Mouse (Mus musculus) megakaryocyte, embryonic 14.5 days (primary cell): ENCODE data around the gene Trpc7.

ENCODE experiments used
- FLI1 ChIP-seq: IDR thresholded peaks from 2 replicates; pipeline ENCODE4 v1.6.1; 2012; ENCODE audit warnings: low read length, inconsistent platforms, mixed read lengths
- GATA1 ChIP-seq: IDR thresholded peaks from 3 replicates; pipeline ENCODE4 v1.6.1; 2012; ENCODE audit warnings: mixed read lengths, low read length, inconsistent platforms, borderline replicate concordance

GRCm38 (mm10) chr13:56914721-56915120, 18.9 kb upstream of the Trpc7 start:
- TF ChIP-seq GATA1 (no peak), FLI1 (no peak)
